Mouse (Mus musculus) heart, embryonic 16.5 days (tissue): ENCODE data around the gene Ago4. TPM values are rescaled to one million over a fixed set of nuclear protein-coding genes. Genes with fewer than 3 reads are reported as not detected.
A peak's percentile ranks its signal among the peaks of the same experiment; 100 is the strongest.
"Not testable (repeated sequence)": the region's sequence is repeated elsewhere in the genome, so short reads cannot be mapped to it uniquely, and the experiment has no call there.

ENCODE experiments used
- ATAC-seq: fragments of 200-750 bp; cut with Nextera tagmentation; replicated peaks from 2 replicates; pipeline ENCODE4 v1.8.0; 2017; ENCODE audit warnings: moderate number of reproducible peaks; ENCODE audit not compliant: insufficient read depth, low FRiP score; ENCODE audit errors: extremely low read depth
- H3K27ac ChIP-seq: fragments of 300-500 bp; sonication (generic); 2 replicates; pipeline ENCODE4 v1.5.1; 2014; ENCODE audit warnings: mild to moderate bottlenecking, low read length, control low read depth, moderate library complexity
- H3K27me3 ChIP-seq: fragments of 300-500 bp; sonication (generic); 2 replicates; pipeline ENCODE4 v1.6.1; 2014; ENCODE audit warnings: low read length, mixed read lengths; ENCODE audit not compliant: control insufficient read depth, insufficient read depth
- H3K36me3 ChIP-seq: fragments of 300-500 bp; sonication (generic); 2 replicates; pipeline ENCODE4 v1.6.1; 2014; ENCODE audit not compliant: control insufficient read depth, insufficient read depth
- H3K4me1 ChIP-seq: fragments of 300-500 bp; sonication (generic); 2 replicates; pipeline ENCODE4 v1.6.1; 2014; ENCODE audit warnings: low read length, mixed read lengths; ENCODE audit not compliant: control insufficient read depth, insufficient read depth
- H3K4me2 ChIP-seq: fragments of 300-500 bp; sonication (generic); 2 replicates; pipeline ENCODE4 v1.6.1; 2014; ENCODE audit warnings: low read depth, mild to moderate bottlenecking, control low read depth, low read length
- H3K4me3 ChIP-seq: fragments of 300-500 bp; sonication (generic); 2 replicates; pipeline ENCODE4 v1.5.1; 2014; ENCODE audit warnings: mild to moderate bottlenecking, control low read depth, low read length
- H3K9ac ChIP-seq: fragments of 300-500 bp; sonication (generic); 2 replicates; pipeline ENCODE4 v1.6.1; 2014; ENCODE audit warnings: low read length, control low read depth
- H3K9me3 ChIP-seq: fragments of 300-500 bp; sonication (generic); replicated peaks from 2 replicates; pipeline ENCODE4 v1.6.1; 2016; ENCODE audit warnings: low read length; ENCODE audit not compliant: control insufficient read depth
- WGBS: fragments of 180-500 bp; shearing (Covaris S2); extraction: QIAGEN DNeasy Blood & Tissue Kit; methylation state at CpG from one replicate; pipeline ENCODE4 v1.1.7; 2014; 5-methylcytosine and 5-hydroxymethylcytosine counted together
- polyA plus RNA-seq: library from polyadenylated mRNA; unstranded; fragments of >200 nt; fragmentation: Nextera tagmentation; extraction: Ambion mirVana; gene quantifications from 2 replicates; pipeline ENCODE4 v1.2.1, GENCODE M21; 2015

Ago4 gene
- polyA plus RNA-seq, 1 experiment from 2014 or later: 0.97 TPM

GRCm38 (mm10) chr4:126536865-126537264, 3.6 kb upstream of the Ago4 start:
- Histone ChIP-seq H3K9ac (no peak overlapping the region), H3K36me3 (no peaks in the 10 kb centered on the region), H3K4me2 (no peak overlapping the region), H3K27me3 (no peaks in the 10 kb centered on the region), H3K27ac (no peak overlapping the region), H3K4me1 (peaks cover 6% of the 10 kb centered on the region; the same call in 1 of the 2 replicates), H3K9me3 (no peaks in the 10 kb centered on the region), H3K4me3 (no peak overlapping the region)
- 51% methylated on average over 5 of the region's 5 CpGs for WGBS
- no peak for ATAC-seq

- H3K4me3 ChIP-seq, H3K4me2 ChIP-seq, H3K4me1 ChIP-seq, ATAC-seq, H3K9me3 ChIP-seq, H3K27me3 ChIP-seq, H3K36me3 ChIP-seq, H3K9ac ChIP-seq, H3K27ac ChIP-seq: not testable (repeated sequence)
- 89% methylated on average over 7 of the region's 7 CpGs for WGBS
These were observed 2.4 kb upstream of the Ago4 start for GRCm38 (mm10) chr4:126535631-126536030.

GRCm38 (mm10) chr4:126533729-126534070, 428 bp upstream of the Ago4 start:
- H3K27ac ChIP-seq: no peak overlapping the region
- H3K4me3 ChIP-seq: peak overlapping the region; percentile 72
- no peaks in the 10 kb centered on the region for H3K9me3 ChIP-seq
- peak overlapping the region; percentile 79 for H3K9ac ChIP-seq
- WGBS: 14% methylated on average over 7 of the region's 7 CpGs
- H3K36me3 ChIP-seq: no peaks in the 10 kb centered on the region
- peaks cover 6% of the 10 kb centered on the region; the same call in 1 of the 2 replicates for H3K4me1 ChIP-seq
- no peak; the same call in 1 of the 2 replicates for ATAC-seq
- no peaks in the 10 kb centered on the region for H3K27me3 ChIP-seq
- peak overlapping the region; percentile 96 for H3K4me2 ChIP-seq

- WGBS: 40% methylated on average over 5 of the region's 5 CpGs
These were observed 980 bp downstream of the Ago4 start for GRCm38 (mm10) chr4:126532292-126532691.

GRCm38 (mm10) chr4:126526828-126527227, 6.4 kb downstream of the Ago4 start:
- Histone ChIP-seq H3K4me3 (no peak overlapping the region), H3K36me3 (no peaks in the 10 kb centered on the region), H3K27me3 (no peaks in the 10 kb centered on the region), H3K9ac (no peak overlapping the region), H3K9me3 (no peaks in the 10 kb centered on the region), H3K4me2 (no peak overlapping the region), H3K27ac (no peak overlapping the region), H3K4me1 (no peaks in the 10 kb centered on the region)
- 90% methylated on average over 5 of the region's 5 CpGs for WGBS
- no peak for ATAC-seq

More at GRCm38 (mm10) chr4:126532292-126532691, 980 bp downstream of the Ago4 start:
- Histone ChIP-seq H3K9ac (peak overlapping the region; percentile 79), H3K27ac (no peak overlapping the region), H3K36me3 (no peaks in the 10 kb centered on the region), H3K4me1 (peaks cover 6% of the 10 kb centered on the region; the same call in 1 of the 2 replicates), H3K4me2 (peak overlapping the region; percentile 96), H3K9me3 (no peaks in the 10 kb centered on the region), H3K4me3 (peak overlapping the region; percentile 72), H3K27me3 (no peaks in the 10 kb centered on the region)
- no peak for ATAC-seq

- Histone ChIP-seq H3K27ac (no peak overlapping the region), H3K9ac (no peak overlapping the region)
- WGBS: 71% methylated on average over 3 of the region's 3 CpGs
These were observed 7.1 kb downstream of the Ago4 start for GRCm38 (mm10) chr4:126526164-126526563.

GRCm38 (mm10) chr4:126512308-126513066, 20.8 kb downstream of the Ago4 start:
- H3K4me3 ChIP-seq: no peak overlapping the region
- H3K4me2 ChIP-seq: no peak overlapping the region
- H3K27me3 ChIP-seq: no peaks in the 10 kb centered on the region
- no peaks in the 10 kb centered on the region for H3K4me1 ChIP-seq
- ATAC-seq: no peak
- no peak overlapping the region for H3K27ac ChIP-seq
- WGBS: 76% methylated on average over 6 of the region's 6 CpGs
- H3K9ac ChIP-seq: no peak overlapping the region
- H3K9me3 ChIP-seq: no peaks in the 10 kb centered on the region
- no peaks in the 10 kb centered on the region; the same call in 1 of the 2 replicates for H3K36me3 ChIP-seq

More at GRCm38 (mm10) chr4:126526164-126526563, 7.1 kb downstream of the Ago4 start:
- no peak overlapping the region for H3K4me3 ChIP-seq
- H3K4me1 ChIP-seq: no peaks in the 10 kb centered on the region
- H3K36me3 ChIP-seq: no peaks in the 10 kb centered on the region
- no peak for ATAC-seq
- no peaks in the 10 kb centered on the region for H3K27me3 ChIP-seq
- H3K9me3 ChIP-seq: no peaks in the 10 kb centered on the region
- H3K4me2 ChIP-seq: no peak overlapping the region

- ATAC-seq: no peak
- H3K9ac ChIP-seq: no peak overlapping the region
- no peaks in the 10 kb centered on the region for H3K27me3 ChIP-seq
- H3K4me2 ChIP-seq: no peak overlapping the region
- H3K4me1 ChIP-seq: no peaks in the 10 kb centered on the region
- WGBS: 72% methylated on average over 5 of the region's 5 CpGs
- H3K27ac ChIP-seq: no peak overlapping the region
- no peak overlapping the region for H3K4me3 ChIP-seq
- no peaks in the 10 kb centered on the region for H3K9me3 ChIP-seq
- H3K36me3 ChIP-seq: no peaks in the 10 kb centered on the region; the same call in none of the 2 replicates
These were observed 22.3 kb downstream of the Ago4 start for GRCm38 (mm10) chr4:126511013-126511412.

GRCm38 (mm10) chr4:126509072-126509471, 24.2 kb downstream of the Ago4 start:
- Histone ChIP-seq H3K36me3 (no peaks in the 10 kb centered on the region; the same call in none of the 2 replicates), H3K9ac (no peak overlapping the region), H3K27me3 (no peaks in the 10 kb centered on the region), H3K9me3 (no peaks in the 10 kb centered on the region), H3K4me1 (no peaks in the 10 kb centered on the region), H3K27ac (no peak overlapping the region), H3K4me2 (no peak overlapping the region), H3K4me3 (no peak overlapping the region)
- 89% methylated on average over 2 of the region's 2 CpGs for WGBS
- no peak for ATAC-seq
